Mouse (Mus musculus) cortical plate, adult 2 months (tissue): ENCODE data around the gene Slc22a17.

Experiments used
- CTCF ChIP-seq: fragments of 200-500 bp; IDR thresholded peaks from 2 replicates; pipeline ENCODE4 v1.5.1; 2011; ENCODE audit warnings: mild to moderate bottlenecking, control low read depth, low read length; ENCODE audit not compliant: insufficient read depth; ENCODE audit errors: extremely low read depth
- POLR2A ChIP-seq: fragments of 200-500 bp; IDR thresholded peaks from 2 replicates; pipeline ENCODE4 v1.6.1; 2011; ENCODE audit warnings: mild to moderate bottlenecking, low read length, control low read depth; ENCODE audit not compliant: insufficient read depth; ENCODE audit errors: extremely low read depth

GRCm38 (mm10) chr14:54948781-54949180 lies 35.8 kb upstream of the Slc22a17 start:
- no peak for TF ChIP-seq CTCF
- TF ChIP-seq POLR2A: no peak
